Mouse (Mus musculus) myocyte (in vitro differentiated cells): Measurements from ENCODE around the gene Ssh1. TPM values are rescaled to one million over a fixed set of nuclear protein-coding genes. Genes with fewer than 3 reads are reported as not detected.
A peak's percentile ranks its signal among the peaks of the same experiment; 100 is the strongest.

Source experiments
- H3K27me3 ChIP-seq: one replicate; pipeline ENCODE4 v1.6.1; 2011; ENCODE audit not compliant: control insufficient read depth, insufficient read depth, insufficient read length
- H3K36me3 ChIP-seq: one replicate; pipeline ENCODE4 v1.6.1; 2011; ENCODE audit not compliant: control insufficient read depth, insufficient read depth
- H3K4me2 ChIP-seq: one replicate; pipeline ENCODE4 v1.6.1; 2011; ENCODE audit warnings: low read depth, control low read depth
- H3K4me3 ChIP-seq: one replicate; pipeline ENCODE4 v1.5.1; 2011; ENCODE audit warnings: mild to moderate bottlenecking, control low read depth, moderate library complexity
- H3K79me2 ChIP-seq: one replicate; pipeline ENCODE4 v1.6.1; 2011; ENCODE audit not compliant: control insufficient read depth, insufficient read depth
- H3ac ChIP-seq: one replicate; pipeline ENCODE4 v1.6.1; 2011; ENCODE audit not compliant: control insufficient read depth, insufficient read length
- CEBPB ChIP-seq: IDR thresholded peaks from 2 replicates; pipeline ENCODE4 v1.6.1; 2011; ENCODE audit warnings: mild to moderate bottlenecking, moderate library complexity; ENCODE audit not compliant: poor library complexity, insufficient read depth, severe bottlenecking
- E2F4 ChIP-seq: IDR thresholded peaks from one replicate; pipeline ENCODE4 v1.6.1; 2011; ENCODE audit warnings: mild to moderate bottlenecking, control low read depth, moderate library complexity; ENCODE audit not compliant: insufficient read depth
- MAX ChIP-seq: IDR thresholded peaks from one replicate; pipeline ENCODE4 v1.6.1; 2011; ENCODE audit warnings: low read depth, mild to moderate bottlenecking, control low read depth
- MYOD1 ChIP-seq, 3 experiments: IDR thresholded peaks; one replicate each; pipeline ENCODE4 v1.6.1; 2011; ENCODE audit warnings: control low read depth in 2 of 3, low read depth in 2 of 3, mild to moderate bottlenecking in 2 of 3, moderate library complexity in 1 of 3; ENCODE audit not compliant: insufficient read length in 2 of 3, control insufficient read depth in 1 of 3
- MYOG ChIP-seq, 3 experiments: IDR thresholded peaks; one replicate each; pipeline ENCODE4 v1.6.1; 2011; ENCODE audit warnings: control low read depth in 2 of 3, low read depth in 2 of 3, mild to moderate bottlenecking in 2 of 3; ENCODE audit not compliant: insufficient read length in 2 of 3, control insufficient read depth in 1 of 3, insufficient read depth in 1 of 3
- POLR2A ChIP-seq: IDR thresholded peaks from one replicate; pipeline ENCODE4 v1.6.1; 2011; ENCODE audit warnings: low read depth, mild to moderate bottlenecking, control low read depth, moderate library complexity; ENCODE audit not compliant: insufficient read length
- POLR2AphosphoS2 ChIP-seq: IDR thresholded peaks from one replicate; pipeline ENCODE4 v1.6.1; 2011; ENCODE audit warnings: low read depth, control low read depth; ENCODE audit not compliant: insufficient read length
- REST ChIP-seq: IDR thresholded peaks from one replicate; pipeline ENCODE4 v1.6.1; 2011; ENCODE audit warnings: mild to moderate bottlenecking, control low read depth, moderate library complexity; ENCODE audit not compliant: insufficient read depth, insufficient read length
- SRF ChIP-seq: IDR thresholded peaks from one replicate; pipeline ENCODE4 v1.6.1; 2011; ENCODE audit warnings: low read depth; ENCODE audit not compliant: control insufficient read depth, insufficient read length
- TCF12 ChIP-seq: IDR thresholded peaks from one replicate; pipeline ENCODE4 v1.6.1; 2011; ENCODE audit warnings: mild to moderate bottlenecking, control low read depth; ENCODE audit not compliant: poor library complexity, insufficient read depth, severe bottlenecking
- TCF3 ChIP-seq: IDR thresholded peaks from one replicate; pipeline ENCODE4 v1.6.1; 2011; ENCODE audit warnings: low read depth, control low read depth; ENCODE audit not compliant: insufficient read length
- USF1 ChIP-seq: IDR thresholded peaks from one replicate; pipeline ENCODE4 v1.6.1; 2011; ENCODE audit warnings: low read depth, mild to moderate bottlenecking, control low read depth, moderate library complexity
- polyA plus RNA-seq: library from polyadenylated mRNA; unstranded; fragments of >200 nt; fragmentation: generic; extraction: Trizol; gene quantifications from one replicate; pipeline ENCODE4 v1.2.1, GENCODE M21; 2012; ENCODE audit warnings: missing spikeins

Ssh1 gene
- polyA plus RNA-seq, 1 experiment = 3.4 TPM

GRCm38 (mm10) chr5:113929950-113930647, 63.6 kb downstream of the Ssh1 start:
- Histone ChIP-seq H3ac (no peak overlapping the region), H3K4me2 (peak overlapping the region; percentile 74), H3K36me3 (no peaks in the 10 kb centered on the region), H3K4me3 (peak overlapping the region; percentile 10), H3K27me3 (no peaks in the 10 kb centered on the region), H3K79me2 (no peaks in the 10 kb centered on the region)
- TF ChIP-seq POLR2A (no peak), MAX (no peak), POLR2AphosphoS2 (no peak), REST (no peak), CEBPB (no peak)

- TF ChIP-seq REST = no peak
- no peak for TF ChIP-seq TCF3
- TF ChIP-seq POLR2A = no peak
- TF ChIP-seq CEBPB = no peak
- TF ChIP-seq SRF = no peak
- TF ChIP-seq MYOD1 (IDR thresholded peaks at IDR 0.05; ENCODE audit: control insufficient read depth in 1 of 3, insufficient read length in 2 of 3, low read depth in 2 of 3) = no peak
- TF ChIP-seq MAX = no peak
- TF ChIP-seq E2F4 = no peak
- TF ChIP-seq MYOG (IDR thresholded peaks at IDR 0.05; ENCODE audit: control insufficient read depth in 1 of 3, insufficient read depth in 1 of 3, insufficient read length in 2 of 3, low read depth in 2 of 3) = no peak
- TF ChIP-seq POLR2AphosphoS2 = no peak
- no peak for TF ChIP-seq USF1
- TF ChIP-seq TCF12 = no peak
- Histone ChIP-seq H3K4me3 (peak overlapping the region; percentile 10), H3K36me3 (no peaks in the 10 kb centered on the region), H3ac (no peak overlapping the region), H3K79me2 (no peaks in the 10 kb centered on the region), H3K27me3 (no peaks in the 10 kb centered on the region), H3K4me2 (peak overlapping the region; percentile 74)
Measured at GRCm38 (mm10) chr5:113929526-113929925, 64.2 kb downstream of the Ssh1 start.

- no peaks in the 10 kb centered on the region for H3K79me2 ChIP-seq
- no peak overlapping the region for H3K4me2 ChIP-seq
- TF ChIP-seq POLR2AphosphoS2 (no peak), TCF12 (no peak), CEBPB (no peak), REST (no peak), USF1 (no peak), TCF3 (no peak), SRF (no peak), POLR2A (no peak), MYOG (IDR thresholded peaks at IDR 0.05; ENCODE audit: control insufficient read depth in 1 of 3, insufficient read depth in 1 of 3, insufficient read length in 2 of 3, low read depth in 2 of 3) (no peak), E2F4 (no peak), MYOD1 (IDR thresholded peaks at IDR 0.05; ENCODE audit: control insufficient read depth in 1 of 3, insufficient read length in 2 of 3, low read depth in 2 of 3) (no peak), MAX (no peak)
- no peak overlapping the region for H3ac ChIP-seq
- no peaks in the 10 kb centered on the region for H3K36me3 ChIP-seq
- H3K27me3 ChIP-seq = no peaks in the 10 kb centered on the region
- no peak overlapping the region for H3K4me3 ChIP-seq
Measured at GRCm38 (mm10) chr5:113924608-113925007, 69.1 kb downstream of the Ssh1 start.

GRCm38 (mm10) chr5:113921310-113922166, 72.2 kb downstream of the Ssh1 start:
- Histone ChIP-seq H3K4me2 (no peak overlapping the region), H3ac (no peak overlapping the region), H3K36me3 (no peaks in the 10 kb centered on the region), H3K79me2 (no peaks in the 10 kb centered on the region), H3K4me3 (no peak overlapping the region), H3K27me3 (no peaks in the 10 kb centered on the region)
- TF ChIP-seq REST = no peak
- peak in 2 of 3 experiments; percentile 31 to 38 for TF ChIP-seq MYOD1 (IDR thresholded peaks at IDR 0.05; ENCODE audit: control insufficient read depth in 1 of 3, insufficient read length in 2 of 3, low read depth in 2 of 3)

- TF ChIP-seq REST = no peak
- TF ChIP-seq TCF12 = no peak
- TF ChIP-seq E2F4 = no peak
- no peak for TF ChIP-seq TCF3
- no peak for TF ChIP-seq MAX
- TF ChIP-seq MYOG (IDR thresholded peaks at IDR 0.05; ENCODE audit: control insufficient read depth in 1 of 3, insufficient read depth in 1 of 3, insufficient read length in 2 of 3, low read depth in 2 of 3) = no peak
- no peak for TF ChIP-seq MYOD1 (IDR thresholded peaks at IDR 0.05; ENCODE audit: control insufficient read depth in 1 of 3, insufficient read length in 2 of 3, low read depth in 2 of 3)
- TF ChIP-seq SRF = no peak
- Histone ChIP-seq H3ac (no peak overlapping the region), H3K79me2 (no peaks in the 10 kb centered on the region), H3K4me3 (no peak overlapping the region), H3K27me3 (no peaks in the 10 kb centered on the region), H3K4me2 (no peak overlapping the region), H3K36me3 (no peaks in the 10 kb centered on the region)
Measured at GRCm38 (mm10) chr5:113919060-113919459, 74.6 kb downstream of the Ssh1 start.
